Mouse (Mus musculus): ENCODE measurements around the gene Thsd4.

GRCm38 (mm10) chr9:60382526-60382925 lies 139.3 kb downstream of the Thsd4 start:
- TF ChIP-seq CTCF (IDR thresholded peaks at IDR 0.05; ENCODE audit: control insufficient read depth, insufficient read depth, insufficient read length) (no peak), CEBPB (IDR thresholded peaks at IDR 0.05; ENCODE audit: low read depth) (no peak)
